Comparison of ENCODE assay signal across 18 mouse cellular contexts in the genomic region with DNA sequence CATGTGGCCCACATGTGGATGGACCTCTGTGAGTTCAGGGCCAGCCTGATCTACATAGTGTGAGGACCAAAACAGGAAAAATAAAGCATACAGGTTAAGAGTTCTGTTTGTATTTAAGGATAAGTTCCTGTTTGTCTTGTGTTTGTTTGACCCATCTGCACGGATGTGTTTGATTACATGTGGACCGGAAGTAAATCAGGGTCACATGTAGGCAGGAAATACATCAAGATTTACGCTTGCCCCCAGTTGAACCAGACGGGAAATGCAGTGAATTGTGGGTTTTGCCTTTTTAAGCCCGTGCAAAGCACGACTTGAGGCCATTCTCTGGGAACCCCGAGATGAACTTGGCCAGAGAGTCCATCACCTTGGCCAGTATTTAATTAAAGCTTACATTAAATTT. TPM values are rescaled to one million over a fixed set of nuclear protein-coding genes. Genes with fewer than 3 reads are reported as not detected.
DNase-seq lines count a peak whose midpoint lies in the region; ATAC-seq and TF ChIP-seq lines count a peak whose summit lies in the region.
"Had no signal": no experiment of that assay in that cellular context is flagged by ENCODE, and none has a peak within 500 bp of the region (broad histone marks: within the 10 kb centered on the region; RNA-seq: fewer than 3 reads in every experiment).

No protein-coding gene starts in this region.

- no peaks in the 10 kb centered on the region for H3K36me3 ChIP-seq in kidney, adult 2 months (ENCODE audit: control insufficient read depth, insufficient read depth, low read length)
- H3K36me3 ChIP-seq: embryonic facial prominence, embryonic 12.5 days; midbrain, embryonic 13.5 days had no signal

- H3K4me1 ChIP-seq in kidney, adult 2 months (ENCODE audit: control insufficient read depth, insufficient read depth, low read length) = no peaks in the 10 kb centered on the region; the same call in 1 of the 2 replicates

- ATAC-seq in activated CD4-positive, CD25-positive, alpha-beta regulatory T cell, adult 4 months = peak; percentile 9
- no peak for ATAC-seq in erythroid progenitor cell, adult 5-6 weeks (replicated peaks; ENCODE audit: low FRiP score, poor library complexity, severe bottlenecking)

- H3K27ac ChIP-seq in kidney, adult 2 months (ENCODE audit: insufficient read depth, low read depth, low read length) = no peak overlapping the region
- H3K27ac ChIP-seq: macrophage; midbrain, embryonic 13.5 days had no signal

- no peak for TF ChIP-seq CTCF in kidney, adult 2 months (conservative IDR thresholded peaks at IDR 0.05; ENCODE audit: insufficient read depth, insufficient read length, low read depth, low read length)

- H3K4me3 ChIP-seq in kidney, adult 2 months (ENCODE audit: insufficient read depth, low read depth, low read length) = no peak overlapping the region

- no peak for TF ChIP-seq POLR2A in kidney, adult 2 months (IDR thresholded peaks at IDR 0.05; ENCODE audit: low read depth, low read length)

- 58% methylated on average over 7 of the region's 7 CpGs for WGBS in kidney, adult 2 months

- no peaks in the 10 kb centered on the region for H3K27me3 ChIP-seq in kidney, adult 2 months (replicated peaks; ENCODE audit: control insufficient read depth, insufficient read depth, low read length)
- H3K27me3 ChIP-seq: embryonic facial prominence, embryonic 12.5 days; midbrain, embryonic 13.5 days had no signal

- peak; percentile 28 for DNase-seq in kidney, adult 2 months
- DNase-seq in kidney, adult 18-20 months = no peak
- peak; percentile 17 for DNase-seq in retina, postnatal 1 day
- no peak for DNase-seq in retina, embryonic 14.5 days (ENCODE audit: low spot score)
- no peak for DNase-seq in urinary bladder, postnatal 25 days (ENCODE audit: low spot score)

RNA-seq across cellular contexts. Expression of a gene that starts 5.3 kb away (rescaled TPM):
- 2.4 and 2.8 TPM in 2 replicates for polyA plus RNA-seq in kidney, adult 2 months (2012; rRNA removed)
- polyA plus RNA-seq in activated CD4-positive, CD25-positive, alpha-beta regulatory T cell, adult 4 months (2017; shearing (Covaris generic)) = 1 to 10 TPM; 3.7 to 4.9 TPM
- total RNA-seq in erythroid progenitor cell, adult 5-6 weeks (2015; ENCODE audit: low replicate concordance) = 0.72 and 0.84 TPM in 2 replicates
- total RNA-seq in erythroid progenitor cell, adult 5-6 weeks (2017; ENCODE audit: low replicate concordance) = 1.8 and 2.2 TPM in 2 replicates

RNA-seq across cellular contexts. Expression of a gene that starts 12.3 kb away (rescaled TPM):
- 0.69 and 1.6 TPM in 2 replicates for polyA plus RNA-seq in kidney, adult 2 months (2012; rRNA removed)
- not detected for polyA plus RNA-seq in activated CD4-positive, CD25-positive, alpha-beta regulatory T cell, adult 4 months (2017; shearing (Covaris generic))
- total RNA-seq in erythroid progenitor cell, adult 5-6 weeks (2015; ENCODE audit: low replicate concordance) = not detected in 2 replicates
- total RNA-seq in erythroid progenitor cell, adult 5-6 weeks (2017; ENCODE audit: low replicate concordance) = not detected in 2 replicates
- total RNA-seq: gastrocnemius, postnatal 36 days; heart, postnatal 36 days; hindbrain, postnatal 0 days; layer of hippocampus, postnatal 14 days; left cerebral cortex, postnatal 4 days had no signal
- polyA plus RNA-seq: heart, embryonic 11.5 days; liver, embryonic 11.5 days; macrophage; midbrain, embryonic 13.5 days; neural tube, embryonic 14.5 days had no signal

Comparison
In these comparisons a context has a peak if more than half of its experiments do, and no peak if none do; other contexts are left out.
1. DNase-seq: peak in kidney, adult 2 months (single experiment) and retina, postnatal 1 day (single experiment); none in kidney, adult 18-20 months (single experiment), retina, embryonic 14.5 days (single experiment) and urinary bladder, postnatal 25 days (single experiment).